Mouse (Mus musculus) T-helper 17 cell (primary cell): ENCODE measurements around the gene C8g.

ENCODE experiments used
- in situ Hi-C, 2 experiments: fragments of 300-600 bp; cut with MboI, MseI; formaldehyde crosslinking; loops; 1 replicate in 1 of 2; 2 replicates in 1 of 2; pipeline ENCODE4 v1.15.1; 2025; ENCODE audit warnings: high pct_unique_total_duplicates in 2 of 2

C8g gene

GRCm38 (mm10) chr2:25500576-25501405 is 728 bp downstream of the C8g start, which contains the start of gene Fbxw5:
Gene Fbxw5, plus strand, starts transcription at chr2:25500750.
- in situ Hi-C loops: loop anchor here in 1 of 2 experiments (5.0 kb wide), 1 partner anchor 77 kb away; the partner anchor contains the start of gene Phpt1

- in situ Hi-C loops: loop anchor here in 1 of 2 experiments (5.0 kb wide), 1 partner anchor 77 kb away; the partner anchor contains the start of gene Phpt1
Measured at GRCm38 (mm10) chr2:25500071-25500575, 1.4 kb downstream of the C8g start.

DNA sequence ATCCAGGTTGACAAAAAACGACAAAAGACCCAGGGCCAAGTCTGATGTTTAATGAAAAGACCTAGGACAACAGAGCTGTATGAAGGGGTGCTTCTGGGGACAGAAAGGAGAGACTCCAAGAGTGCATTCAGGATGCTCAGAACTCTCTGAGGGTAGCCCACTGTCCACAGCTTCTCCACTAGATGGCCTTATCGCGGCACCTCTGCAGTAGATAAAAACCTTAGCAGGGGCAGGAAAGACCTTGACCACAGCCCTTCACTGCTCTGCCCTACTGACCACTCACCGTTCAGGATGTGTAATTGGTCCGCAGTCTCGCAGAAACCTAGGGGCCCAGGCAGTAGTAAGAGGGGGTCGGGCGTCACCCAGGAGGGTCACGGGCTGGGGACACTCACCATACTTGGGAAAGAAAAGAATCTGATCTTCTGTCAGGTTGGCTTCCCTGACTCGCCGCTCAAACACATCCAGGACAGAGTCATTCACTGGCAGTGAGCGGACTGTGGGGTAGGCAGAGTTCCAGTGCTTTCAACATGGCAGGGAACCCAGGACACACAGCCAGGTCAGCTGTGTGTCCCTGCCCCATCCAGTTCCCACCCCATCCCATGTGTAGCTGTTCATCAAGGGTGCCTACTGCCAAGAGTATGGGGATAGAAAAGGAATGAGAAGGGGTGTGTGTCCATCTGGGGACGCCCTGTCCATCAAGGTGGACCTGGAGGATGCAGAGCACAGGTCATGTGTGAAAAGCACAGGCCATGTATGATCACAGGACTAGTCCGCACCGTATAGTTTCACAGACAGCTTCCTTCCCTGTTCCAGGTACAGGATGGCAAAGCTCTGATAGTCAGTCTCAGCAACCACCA is 2.7 kb downstream of the C8g start:
- in situ Hi-C loops: no loop called here

GRCm38 (mm10) chr2:25497846-25498575 is 3.5 kb downstream of the C8g start:
- in situ Hi-C loops: no loop called here

- in situ Hi-C loops: no loop called here
Measured at GRCm38 (mm10) chr2:25496462-25496861, 5.1 kb downstream of the C8g start.

DNA sequence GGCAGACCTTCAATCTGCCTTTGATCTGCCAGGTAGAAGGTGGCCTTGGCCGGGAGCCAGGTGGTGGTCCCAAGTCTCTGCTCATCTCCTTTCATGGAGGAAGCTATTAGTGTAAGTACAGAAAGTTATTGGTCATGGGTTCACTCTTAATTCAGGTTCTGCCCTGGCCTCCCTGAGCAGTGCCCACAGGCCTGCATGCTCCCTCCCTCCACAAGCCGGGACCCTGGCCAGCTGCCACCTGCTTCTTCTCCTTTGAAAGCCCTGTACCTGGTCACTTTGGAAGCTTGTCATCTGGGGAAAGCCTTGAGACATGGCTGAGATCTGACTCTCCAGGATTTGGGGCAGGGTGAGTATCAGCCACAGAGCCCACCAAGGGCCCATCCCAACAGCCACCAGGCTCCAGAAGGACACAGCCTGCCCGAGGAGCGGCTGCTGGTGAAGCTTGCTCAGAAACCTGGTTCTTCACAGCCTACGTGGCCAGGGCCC is 8.0 kb downstream of the C8g start, which contains the start of gene Lcn12:
TSS of gene Lcn12 (minus strand) at position 436 of the 486 bp plus-strand sequence.
- in situ Hi-C loops: no loop called here

DNA sequence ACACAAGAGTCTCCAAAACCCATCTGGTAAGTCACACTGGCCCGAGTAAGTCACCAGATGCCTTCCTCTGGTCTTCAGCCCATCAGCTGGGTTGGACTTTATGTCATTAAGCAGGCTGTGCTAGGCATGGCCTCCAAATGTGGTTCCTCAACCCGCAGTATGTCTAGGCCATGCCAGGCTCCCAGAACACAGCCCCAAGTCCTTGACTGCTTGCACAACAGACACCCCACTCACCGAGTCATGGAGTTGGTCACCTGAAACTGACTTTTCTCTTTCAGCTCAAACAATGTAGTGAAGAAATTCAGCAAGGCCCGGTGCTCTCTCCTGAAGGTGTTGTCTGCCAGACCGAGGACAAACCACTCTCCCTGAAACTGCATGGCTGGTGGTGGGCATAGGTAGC is 8.5 kb downstream of the C8g start:
- in situ Hi-C loops: no loop called here

- in situ Hi-C loops: no loop called here
Measured at GRCm38 (mm10) chr2:25488671-25489068, 12.8 kb downstream of the C8g start.

DNA sequence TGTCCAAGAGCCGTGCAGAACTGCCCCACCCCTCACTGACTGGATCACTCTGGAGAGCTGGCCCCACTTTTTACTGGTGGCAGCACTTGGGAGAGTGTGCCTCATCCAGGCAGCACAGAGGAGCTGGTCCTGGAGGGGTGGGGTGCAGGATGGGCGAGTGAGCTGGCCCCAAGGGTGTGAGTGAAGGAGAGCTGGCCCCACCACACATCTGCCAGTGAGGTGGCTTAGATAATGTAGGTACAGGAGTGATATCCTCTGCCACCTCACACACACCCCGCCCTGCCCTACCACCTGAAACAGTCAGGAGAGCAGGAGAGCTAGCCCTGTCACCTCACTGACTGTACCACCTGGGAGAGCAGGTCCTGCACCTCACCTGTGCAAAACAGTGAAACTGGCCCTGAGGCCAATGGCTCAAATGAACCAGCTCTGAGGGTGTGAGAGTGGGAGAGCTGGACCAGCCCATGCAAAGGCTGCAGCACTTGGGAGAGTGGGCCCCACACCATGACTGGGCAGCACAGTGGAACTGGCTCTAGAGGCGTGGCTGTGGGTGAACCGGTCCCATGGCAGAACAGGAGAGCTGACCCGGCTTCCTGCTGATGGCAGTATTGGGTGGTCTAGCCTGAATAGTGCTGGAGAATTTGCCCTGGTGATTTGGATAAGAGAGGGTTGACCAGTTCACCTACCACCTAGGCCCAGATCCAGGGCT is 13.4 kb downstream of the C8g start:
- in situ Hi-C loops: no loop called here

GRCm38 (mm10) chr2:25484901-25485647 is 16.4 kb downstream of the C8g start:
- in situ Hi-C loops: loop anchor here in 1 of 2 experiments (5.0 kb wide), 1 partner anchor 53 kb away; no protein-coding TSS in a partner anchor

- in situ Hi-C loops: loop anchor here in 1 of 2 experiments (5.0 kb wide), 1 partner anchor 51 kb away; no protein-coding TSS in a partner anchor
Measured at GRCm38 (mm10) chr2:25482969-25483368, 18.6 kb downstream of the C8g start.

DNA sequence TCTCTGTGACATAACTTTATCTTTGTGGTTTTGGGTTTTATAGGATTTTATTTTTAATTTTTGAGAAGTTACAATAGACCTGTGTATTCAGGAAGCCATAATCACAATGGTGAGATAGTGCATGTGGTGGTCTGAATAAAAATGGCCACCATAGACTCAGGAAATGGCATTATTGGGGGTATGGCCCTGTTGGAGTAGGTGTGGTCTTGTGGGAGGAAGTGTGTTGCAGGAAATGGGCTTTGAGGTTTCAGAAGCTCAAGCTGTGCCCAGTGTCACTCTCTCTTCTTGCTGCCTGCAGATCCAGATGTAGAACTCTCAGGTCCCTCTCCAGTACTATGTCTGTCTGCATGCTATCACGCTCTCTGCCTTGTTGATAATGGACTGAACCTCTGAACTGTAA is 21.0 kb downstream of the C8g start:
- in situ Hi-C loops: loop anchor here in 1 of 2 experiments (5.0 kb wide), 1 partner anchor 48 kb away; no protein-coding TSS in a partner anchor

DNA sequence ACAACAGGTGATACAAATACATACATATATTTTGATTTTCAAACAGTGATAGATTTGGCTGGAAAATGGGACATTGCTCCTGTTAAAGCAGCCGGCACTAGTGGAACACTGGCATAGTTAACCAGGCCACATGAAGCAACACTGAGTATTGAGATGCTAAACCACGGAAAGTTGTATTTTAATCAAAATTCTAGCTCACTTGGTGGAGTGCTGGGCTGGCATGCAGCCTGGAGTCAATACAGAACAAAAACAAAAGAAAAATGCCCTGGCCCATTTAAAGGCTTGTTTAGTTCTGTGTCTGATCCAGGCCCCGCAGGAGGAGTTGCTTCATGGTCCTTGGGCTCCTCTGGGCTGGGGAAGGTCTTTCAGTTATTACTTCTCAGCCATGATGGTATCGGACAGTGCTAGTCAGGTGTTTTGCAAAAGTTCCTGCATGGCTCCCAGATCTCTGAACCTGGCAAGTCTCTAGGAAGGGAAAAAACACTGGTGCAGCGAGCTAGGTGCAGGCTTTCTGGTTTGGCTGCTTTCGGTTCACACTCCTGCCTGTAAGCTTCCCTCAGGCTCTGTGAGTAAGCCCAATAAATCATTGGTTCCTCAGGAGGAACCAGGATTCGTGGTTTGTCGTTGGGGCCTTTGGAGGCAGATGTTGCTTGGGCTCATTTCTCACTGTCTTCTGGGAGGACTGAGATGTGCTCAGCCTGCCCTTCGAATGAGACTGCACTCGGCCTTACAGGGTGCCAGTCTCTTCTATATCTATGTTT is 21.8 kb downstream of the C8g start:
- in situ Hi-C loops: loop anchor here in 1 of 2 experiments (5.0 kb wide), 1 partner anchor 47 kb away; no protein-coding TSS in a partner anchor

DNA sequence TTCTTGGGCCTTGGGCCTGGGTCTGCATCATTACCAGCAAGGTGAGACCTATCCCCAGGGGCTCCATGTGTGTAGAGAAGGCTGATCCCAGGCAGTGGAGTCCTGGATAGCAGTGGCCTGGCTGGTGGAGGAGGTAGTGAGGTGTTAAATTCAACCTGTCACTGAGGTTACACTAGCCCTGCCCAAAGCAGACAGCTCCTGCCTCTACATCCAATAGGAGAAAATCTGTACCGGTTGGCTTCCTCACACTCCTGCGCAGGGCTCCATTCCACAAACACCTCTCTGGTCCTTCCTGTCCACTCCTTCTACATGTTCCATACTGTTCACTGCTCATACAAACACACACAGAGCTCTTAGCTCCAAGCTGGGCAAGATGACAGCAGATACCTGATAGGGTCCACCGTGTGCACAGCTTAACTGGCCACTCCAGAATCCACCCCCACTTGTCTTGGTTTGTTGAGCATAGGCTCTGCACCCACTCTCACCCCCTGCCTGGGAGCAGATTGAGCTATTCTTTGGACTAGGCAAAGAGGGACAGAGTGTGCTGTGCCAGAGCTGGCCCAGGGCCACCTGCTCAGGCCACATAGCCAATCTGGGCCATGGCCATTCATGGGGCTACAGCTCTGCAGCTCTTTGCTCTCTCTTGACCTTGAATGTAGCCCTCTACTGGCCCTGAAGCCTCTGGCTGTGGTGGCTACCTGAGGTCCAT is 23.4 kb downstream of the C8g start:
- in situ Hi-C loops: no loop called here

- in situ Hi-C loops: no loop called here
Measured at GRCm38 (mm10) chr2:25477541-25477940, 24.0 kb downstream of the C8g start.

GRCm38 (mm10) chr2:25472550-25472949 is 29.0 kb downstream of the C8g start:
- in situ Hi-C loops: no loop called here

DNA sequence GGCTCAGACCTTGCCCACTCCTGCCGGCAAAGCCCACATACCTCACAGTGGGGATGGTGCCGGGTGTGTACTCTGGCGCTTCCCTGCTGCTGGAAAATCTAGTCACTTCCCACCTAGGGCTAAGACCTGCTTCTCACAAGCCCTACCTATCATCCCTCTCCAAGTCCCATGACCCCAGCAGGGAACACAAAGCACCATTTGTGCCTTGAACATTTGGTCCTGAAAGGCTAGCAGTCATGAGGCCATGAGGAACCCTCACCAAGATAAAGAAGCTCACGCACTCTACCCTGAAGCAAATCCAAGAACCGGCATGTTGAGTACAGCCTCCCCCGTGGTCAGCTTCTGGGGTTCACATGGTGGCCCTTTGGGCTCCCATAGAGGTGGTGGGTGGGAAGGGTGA is 31.6 kb downstream of the C8g start, which contains the start of gene Ptgds:
TSS of gene Ptgds (minus strand) at position 78 of the 400 bp plus-strand sequence.
- in situ Hi-C loops: no loop called here
